Mouse (Mus musculus): ENCODE measurements around the gene Dhx30.

The Dhx30 gene

GRCm38 (mm10) chr9:110047260-110047659 is 70.4 kb downstream of the Dhx30 start:
- DNase-seq (ENCODE audit: low read depth, low spot score) = no peak

GRCm38 (mm10) chr9:110045763-110046377 is 71.8 kb downstream of the Dhx30 start:
- DNase-seq (ENCODE audit: low read depth, low spot score) = no peak

- DNase-seq (ENCODE audit: low read depth, low spot score) = no peak
Measured at GRCm38 (mm10) chr9:110044373-110044772, 73.3 kb downstream of the Dhx30 start.

- no peak for DNase-seq (ENCODE audit: low read depth, low spot score)
Measured at GRCm38 (mm10) chr9:110038485-110038884, 79.1 kb downstream of the Dhx30 start.

- DNase-seq (ENCODE audit: low read depth, low spot score) = no peak
Measured at GRCm38 (mm10) chr9:110037895-110038294, 79.7 kb downstream of the Dhx30 start.

DNA sequence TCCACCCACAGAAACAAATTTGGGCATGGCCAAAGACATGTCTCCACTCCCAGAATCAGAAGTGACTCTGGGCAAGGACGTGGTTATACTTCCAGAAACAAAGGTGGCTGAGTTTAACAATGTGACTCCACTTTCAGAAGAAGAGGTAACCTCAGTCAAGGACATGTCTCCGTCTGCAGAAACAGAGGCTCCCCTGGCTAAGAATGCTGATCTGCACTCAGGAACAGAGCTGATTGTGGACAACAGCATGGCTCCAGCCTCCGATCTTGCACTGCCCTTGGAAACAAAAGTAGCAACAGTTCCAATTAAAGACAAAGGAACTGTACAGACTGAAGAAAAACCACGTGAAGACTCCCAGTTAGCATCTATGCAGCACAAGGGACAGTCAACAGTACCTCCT is 82.5 kb downstream of the Dhx30 start:
- DNase-seq (ENCODE audit: low read depth, low spot score) = no peak

All from WW6 (cell line).